Mouse (Mus musculus) ES-E14 (cell line): ENCODE data around the gene Bcas2.

ENCODE experiments used
- CHD2 ChIP-seq: IDR thresholded peaks from 2 replicates; pipeline ENCODE4 v1.6.1; 2014; ENCODE audit warnings: mild to moderate bottlenecking, low read depth, low read length, inconsistent platforms
- HCFC1 ChIP-seq: IDR thresholded peaks from 2 replicates; pipeline ENCODE4 v1.6.1; 2012; ENCODE audit warnings: low read length, inconsistent platforms, borderline replicate concordance; ENCODE audit not compliant: insufficient read depth
- MAFK ChIP-seq: IDR thresholded peaks from 2 replicates; pipeline ENCODE4 v1.6.1; 2014; ENCODE audit warnings: mild to moderate bottlenecking, low read depth, low read length, inconsistent platforms; ENCODE audit not compliant: insufficient read depth
- ZC3H11A ChIP-seq: IDR thresholded peaks from 2 replicates; pipeline ENCODE4 v1.6.1; 2012; ENCODE audit warnings: low read depth, mild to moderate bottlenecking, inconsistent platforms, low read length, borderline replicate concordance
- ZNF384 ChIP-seq: IDR thresholded peaks from 2 replicates; pipeline ENCODE4 v1.6.1; 2012; ENCODE audit warnings: low read depth, low read length, inconsistent platforms

DNA sequence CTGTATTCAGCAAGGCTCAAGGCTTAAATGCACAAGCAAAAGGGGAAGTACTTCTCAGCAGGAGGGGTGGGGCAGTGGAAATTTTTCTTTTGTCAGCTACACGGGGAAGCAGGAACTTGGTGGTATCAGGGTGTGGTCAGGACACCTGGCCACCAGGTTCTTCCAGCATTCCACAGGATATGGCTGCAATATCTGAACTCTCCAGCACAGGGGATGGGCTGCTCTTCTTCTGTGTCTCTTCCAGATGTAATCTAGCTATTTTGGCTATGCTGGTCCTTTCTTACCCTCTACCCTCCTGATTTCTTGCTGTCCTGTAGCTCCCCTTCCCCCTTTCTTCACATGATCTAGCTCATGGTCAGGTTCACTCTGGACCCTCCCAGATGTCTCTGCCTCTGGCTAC, 21.7 kb downstream of the Bcas2 start:
- 0 out of 2 replicates have a peak, but pooled peaks have one; percentile 6 for TF ChIP-seq MAFK
- TF ChIP-seq HCFC1 = no peak
- no peak for TF ChIP-seq ZC3H11A
- TF ChIP-seq CHD2 = no peak
- no peak for TF ChIP-seq ZNF384
